Mouse (Mus musculus): ENCODE data around the gene Ctnnb1.

The Ctnnb1 gene

DNA sequence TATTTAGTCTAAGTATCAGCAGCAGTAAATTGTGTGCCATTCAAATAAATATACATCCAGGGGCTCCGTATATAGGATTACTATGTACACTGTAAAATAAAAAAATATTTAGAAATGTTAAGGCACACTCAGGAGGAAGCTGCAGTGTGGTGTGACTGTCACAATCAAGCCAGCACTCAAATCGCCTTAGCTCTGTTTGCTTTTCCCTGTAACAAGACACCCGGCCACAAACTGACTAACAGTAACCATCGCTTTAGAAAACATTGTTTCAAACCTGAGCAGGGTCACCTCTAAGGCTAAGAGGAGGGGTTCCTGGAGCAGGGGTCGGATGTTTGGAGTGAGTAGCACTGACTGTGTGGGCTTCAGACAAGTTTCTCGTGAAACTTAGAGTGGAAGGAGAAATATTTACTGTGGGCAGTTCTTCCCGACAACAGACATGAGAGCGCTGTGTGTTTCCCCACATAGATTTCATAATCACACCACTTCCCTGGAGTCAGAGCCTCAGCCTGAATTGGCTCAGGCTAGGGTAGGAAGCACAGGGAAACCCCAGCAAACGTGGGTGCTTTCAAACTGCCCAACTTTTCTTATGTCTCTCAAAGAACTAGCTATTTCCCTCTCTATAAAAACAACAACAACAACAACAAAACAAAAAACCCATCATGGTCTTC, 1.9 kb upstream of the Ctnnb1 start:
- DNase-seq (ENCODE audit: low spot score in 2 of 2): no peak

DNA sequence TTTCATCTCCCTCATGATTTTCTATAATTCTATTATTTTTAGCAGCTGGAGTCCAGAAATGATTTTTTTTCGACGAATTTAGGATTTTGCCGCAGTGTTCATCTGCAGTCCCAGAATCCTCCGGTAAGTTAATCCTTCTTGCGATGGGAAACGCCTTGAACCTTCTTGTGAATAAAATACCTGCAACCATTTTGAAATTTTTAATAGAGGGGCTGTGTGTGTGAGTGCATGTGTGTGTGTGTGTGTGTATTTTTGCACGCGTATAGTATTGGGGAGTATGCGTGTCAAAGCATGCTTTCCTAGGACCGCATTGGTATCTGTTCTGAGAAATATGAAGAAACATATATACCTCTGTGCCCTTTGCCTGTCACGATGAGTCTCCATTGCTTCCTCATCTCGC, 1.0 kb downstream of the Ctnnb1 start:
- no peak for DNase-seq (ENCODE audit: low spot score in 2 of 2)

DNA sequence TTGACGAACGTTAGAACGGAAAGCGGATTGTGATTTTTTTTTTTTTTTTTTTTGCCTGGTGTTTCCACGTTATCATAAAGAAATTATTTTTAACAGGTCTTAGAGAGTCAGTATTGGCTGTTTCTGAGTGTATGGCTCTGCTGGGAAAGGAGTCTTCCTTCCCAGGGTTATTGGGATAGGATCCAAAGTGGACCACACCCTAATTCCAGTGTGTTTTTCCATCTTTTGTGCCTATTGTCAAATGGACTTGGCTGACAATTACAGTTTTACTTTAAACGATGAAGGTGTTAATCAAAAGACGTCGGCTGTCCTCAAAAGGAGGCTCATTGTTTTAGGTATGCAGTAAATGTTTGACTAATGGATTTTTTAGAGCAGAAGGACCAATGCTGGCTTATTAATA, 1.8 kb downstream of the Ctnnb1 start:
- DNase-seq (ENCODE audit: low spot score in 2 of 2): no peak

DNA sequence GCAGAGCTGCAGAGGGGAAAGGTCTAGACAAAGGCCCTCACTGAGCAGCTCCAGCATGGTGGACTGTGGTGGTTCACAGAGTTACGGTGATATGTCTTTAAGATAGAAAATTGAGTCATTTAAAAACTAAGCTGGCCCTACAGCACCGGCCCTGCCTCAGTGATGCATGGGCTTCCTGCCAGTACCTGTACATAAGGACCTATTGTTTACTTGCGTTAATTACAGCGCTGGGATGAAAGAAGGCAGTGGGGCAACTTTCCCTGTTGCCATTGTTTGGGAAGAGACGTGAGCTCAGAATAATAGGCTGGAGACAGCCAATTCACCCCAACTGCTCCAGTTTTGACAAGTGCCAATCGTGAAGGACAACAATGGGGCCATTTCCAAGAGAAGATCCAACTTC, 3.4 kb downstream of the Ctnnb1 start:
- no peak for DNase-seq (ENCODE audit: low spot score in 2 of 2)

DNA sequence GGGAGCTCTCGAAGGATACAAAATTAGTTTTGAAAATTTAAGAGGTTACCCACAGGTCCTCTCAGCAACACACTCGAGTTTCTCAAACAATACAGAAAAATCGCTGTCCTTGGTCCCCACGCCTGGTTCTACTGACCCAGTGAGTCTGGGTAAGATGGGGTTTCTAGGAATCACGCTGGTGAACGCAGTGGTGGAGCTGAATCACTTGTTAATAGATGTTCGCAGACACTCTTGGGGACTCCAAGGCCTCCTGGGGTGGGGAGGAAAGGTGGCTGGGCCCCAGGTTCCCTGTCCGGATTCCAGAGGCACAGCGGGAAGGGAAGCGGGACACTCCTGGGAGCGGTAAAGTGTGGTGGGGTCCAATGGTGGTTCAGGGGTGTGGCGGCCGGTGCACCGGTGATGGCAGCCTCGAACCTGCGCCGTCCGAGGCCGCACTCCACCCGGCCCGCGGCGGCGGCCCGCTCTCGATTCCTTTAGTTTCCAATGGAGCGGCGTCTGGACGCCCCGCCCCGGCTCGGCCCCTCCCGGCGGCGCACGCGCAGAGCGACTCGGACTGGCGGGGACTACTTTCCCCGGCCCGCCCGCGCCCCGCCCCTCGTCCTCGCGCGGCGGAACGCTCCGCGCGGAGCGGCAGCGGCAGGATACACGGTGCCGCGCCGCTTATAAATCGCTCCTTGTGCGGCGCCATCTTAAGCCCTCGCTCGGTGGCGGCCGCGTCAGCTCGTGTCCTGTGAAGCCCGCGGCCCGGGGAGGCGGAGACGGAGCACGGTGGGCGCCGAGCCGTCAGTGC, 4.0 kb downstream of the Ctnnb1 start:
- DNase-seq (ENCODE audit: low spot score in 2 of 2): peak; percentile 92 to 95

DNA sequence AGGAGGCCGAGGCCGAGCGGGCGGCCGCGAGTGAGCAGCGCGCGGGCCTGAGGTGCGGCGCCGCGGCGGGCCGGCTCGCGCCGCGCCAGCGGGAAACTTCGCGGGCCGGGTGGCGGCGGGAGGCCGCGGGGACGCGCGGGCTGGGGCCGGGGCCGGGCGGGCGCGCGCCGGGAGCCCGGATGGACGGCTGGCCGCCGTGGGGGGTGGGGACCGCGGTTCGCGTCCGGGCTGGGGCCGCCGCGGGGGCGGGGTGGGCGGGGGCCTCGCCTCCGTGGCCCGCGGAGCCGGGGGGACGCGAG, 4.5 kb downstream of the Ctnnb1 start:
- no peak for DNase-seq (ENCODE audit: low spot score in 2 of 2)

DNA sequence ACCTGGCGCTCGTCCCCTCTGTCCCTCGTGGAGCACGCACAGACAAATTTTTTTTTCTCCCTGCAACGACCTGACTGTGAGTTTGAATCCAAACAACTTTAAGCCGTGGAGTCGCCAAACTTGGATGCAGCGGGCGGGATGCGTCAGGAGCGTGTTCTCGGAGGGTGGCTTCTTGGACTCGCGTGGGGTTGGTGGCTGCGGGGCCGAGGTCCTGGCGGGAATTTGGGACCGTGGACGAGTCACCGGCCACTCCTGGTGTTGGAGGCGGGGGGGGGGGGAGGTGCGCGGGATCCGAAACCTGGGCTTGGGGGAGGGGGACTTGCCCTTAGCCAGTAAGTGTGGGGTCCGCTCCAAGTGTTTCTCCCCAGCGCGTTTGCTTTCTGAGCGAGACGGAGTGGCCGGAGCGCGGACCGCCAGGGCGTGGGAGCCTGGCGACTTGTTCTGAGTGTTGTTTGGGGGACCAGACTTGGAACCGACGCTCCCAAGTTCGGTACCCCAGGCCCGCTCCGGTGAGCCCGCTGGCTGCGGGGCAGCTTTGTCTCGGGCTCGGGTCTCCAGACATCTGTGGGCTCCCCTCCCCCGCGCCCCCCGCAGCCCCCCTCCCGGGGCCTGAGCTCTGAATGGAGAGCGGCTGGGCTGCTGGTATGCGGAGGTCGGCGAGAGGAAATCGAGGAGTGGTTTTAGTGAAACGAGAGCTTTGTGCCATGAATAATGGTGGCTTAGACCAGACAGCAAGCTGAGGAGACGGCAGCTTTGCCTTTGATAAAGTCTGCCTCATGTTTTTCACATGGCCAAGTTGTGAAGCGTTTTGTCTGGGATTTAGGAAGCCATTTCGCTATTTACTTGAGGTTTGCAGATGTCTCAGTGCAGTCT, 5.1 kb downstream of the Ctnnb1 start:
- peak; percentile 16 to 47 for DNase-seq (ENCODE audit: low spot score in 2 of 2)

DNA sequence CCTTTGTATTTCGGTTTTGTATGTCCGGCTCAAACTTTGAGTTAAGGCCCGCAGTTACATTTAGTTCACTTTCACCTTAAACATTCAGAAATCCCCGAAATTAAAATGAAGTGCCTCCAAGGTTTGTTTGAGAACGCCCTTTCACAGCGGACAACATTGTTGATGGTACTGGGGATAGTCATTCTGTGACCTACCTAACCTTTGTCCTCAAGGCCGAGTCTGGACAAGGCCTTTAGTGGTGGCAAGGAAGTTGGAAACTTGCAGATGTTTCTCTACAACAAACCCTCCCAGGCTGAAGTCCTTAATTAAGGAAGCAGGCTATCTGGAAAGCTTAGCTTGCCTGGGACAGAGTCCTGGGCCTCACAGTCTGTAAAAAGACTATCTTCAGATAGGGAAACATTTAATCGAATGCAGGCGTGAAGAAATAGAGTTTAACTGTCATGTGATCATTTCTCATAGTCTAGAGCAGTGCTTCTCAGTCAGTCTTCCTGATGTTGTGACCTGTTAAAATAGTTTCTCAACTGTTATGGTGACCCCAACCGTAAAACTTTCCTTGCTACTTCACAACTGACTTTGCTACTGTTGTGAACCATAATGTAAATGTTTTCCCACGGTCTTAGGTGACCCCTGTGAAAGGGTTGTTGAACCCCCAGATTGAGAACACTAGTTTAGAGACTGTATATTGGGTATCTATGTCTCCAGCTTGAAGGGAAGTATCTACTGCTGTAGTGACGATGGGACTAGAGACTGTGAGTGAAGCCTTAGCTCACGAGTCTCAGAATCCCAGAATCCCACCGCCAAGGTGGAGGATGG, 6.0 kb downstream of the Ctnnb1 start:
- no peak for DNase-seq (ENCODE audit: low spot score in 2 of 2)

DNA sequence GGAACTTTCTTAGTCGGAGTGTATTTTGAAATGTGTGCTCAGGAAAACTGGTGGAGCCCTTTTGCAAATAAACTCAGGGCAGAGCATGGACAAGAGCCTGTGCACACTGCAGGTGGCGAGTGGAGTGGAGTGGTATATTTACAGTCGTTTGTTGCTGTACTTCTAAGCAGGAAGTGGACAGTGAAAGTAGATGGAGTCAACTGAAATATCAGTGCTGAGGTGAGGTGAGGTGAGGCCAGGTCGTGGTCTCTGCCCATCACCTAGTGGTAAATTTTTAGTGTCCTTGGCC, 6.6 kb downstream of the Ctnnb1 start:
- DNase-seq (ENCODE audit: low spot score in 2 of 2): no peak

DNA sequence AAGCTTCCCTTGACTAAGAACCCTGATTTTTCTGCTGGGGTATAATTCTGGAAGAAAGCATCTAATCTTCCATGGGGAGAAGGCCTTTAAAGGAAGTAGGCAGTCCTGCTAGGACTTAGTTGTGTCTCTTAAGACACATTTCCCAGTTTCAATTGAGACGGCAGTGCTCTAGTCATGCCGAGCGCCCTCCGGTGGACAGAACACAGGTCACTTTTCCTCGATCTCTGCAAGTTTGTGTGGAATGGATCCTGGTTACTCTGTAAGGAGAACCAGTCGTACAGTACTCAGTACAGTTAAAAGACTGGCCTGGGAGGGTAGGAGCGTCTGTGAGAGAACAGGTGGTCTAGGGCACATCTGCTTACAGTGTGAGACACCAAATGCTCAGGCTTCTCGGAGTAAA, 7.3 kb downstream of the Ctnnb1 start:
- DNase-seq (ENCODE audit: low spot score in 2 of 2): no peak

DNA sequence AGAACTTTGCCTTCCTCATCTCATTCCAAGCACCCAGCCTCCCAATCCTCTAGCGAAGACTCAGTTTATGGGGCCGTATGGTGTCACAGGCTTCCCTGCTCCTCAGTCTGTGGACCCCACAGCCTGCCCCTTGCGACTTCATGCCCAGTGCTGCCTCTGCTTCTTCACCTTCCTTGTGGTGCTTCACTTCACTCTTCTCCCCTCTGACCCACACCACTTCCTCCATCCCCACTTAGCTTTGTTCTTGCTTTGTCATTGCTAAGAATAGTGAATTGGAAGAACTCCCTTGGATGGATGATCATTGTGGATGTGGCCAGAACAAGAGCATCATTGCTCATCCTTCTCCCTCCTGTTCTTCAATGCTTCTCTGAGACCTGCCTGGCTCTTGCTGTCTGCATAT, 11.8 kb downstream of the Ctnnb1 start:
- no peak for DNase-seq (ENCODE audit: low spot score in 2 of 2)

DNA sequence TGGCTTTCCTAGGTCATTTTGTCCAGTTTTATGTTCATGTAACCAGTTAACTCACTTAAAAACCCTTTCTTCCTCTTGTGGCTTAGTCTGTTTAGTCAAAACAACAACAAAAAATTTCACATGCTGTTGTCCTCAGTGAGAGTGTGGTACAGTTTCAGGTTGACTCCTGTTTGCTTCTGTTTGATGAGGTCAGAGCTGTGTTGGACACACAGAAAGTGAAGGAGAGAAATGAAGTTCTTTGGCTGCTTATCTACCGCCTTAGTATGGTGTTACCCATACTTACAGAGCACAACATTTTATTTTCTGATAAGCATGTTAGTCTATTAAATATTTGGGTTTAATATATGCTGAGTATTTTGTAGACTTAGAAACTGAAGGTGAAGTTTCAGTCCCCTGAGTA, 14.7 kb downstream of the Ctnnb1 start:
- DNase-seq (ENCODE audit: low spot score in 2 of 2): no peak

DNA sequence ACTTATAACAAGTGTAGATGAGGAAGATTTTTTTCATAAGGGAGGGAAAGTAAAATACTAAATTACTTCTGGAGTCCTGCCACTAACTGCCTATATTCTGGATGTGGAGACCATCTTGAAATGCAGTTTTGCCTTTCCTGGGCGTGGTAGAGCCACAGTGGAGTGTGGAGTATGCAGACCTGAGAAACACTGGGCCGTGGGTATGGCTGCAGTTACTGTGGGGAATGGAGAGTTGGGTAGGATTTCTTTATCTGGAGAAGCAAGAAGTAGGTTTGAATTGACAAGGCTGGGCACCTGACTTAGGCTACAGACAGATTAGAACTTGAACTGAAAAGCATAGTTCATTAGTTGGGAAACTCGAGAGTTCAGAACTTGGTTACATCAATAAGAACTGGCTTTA, 15.2 kb downstream of the Ctnnb1 start:
- no peak for DNase-seq (ENCODE audit: low spot score in 2 of 2)

DNA sequence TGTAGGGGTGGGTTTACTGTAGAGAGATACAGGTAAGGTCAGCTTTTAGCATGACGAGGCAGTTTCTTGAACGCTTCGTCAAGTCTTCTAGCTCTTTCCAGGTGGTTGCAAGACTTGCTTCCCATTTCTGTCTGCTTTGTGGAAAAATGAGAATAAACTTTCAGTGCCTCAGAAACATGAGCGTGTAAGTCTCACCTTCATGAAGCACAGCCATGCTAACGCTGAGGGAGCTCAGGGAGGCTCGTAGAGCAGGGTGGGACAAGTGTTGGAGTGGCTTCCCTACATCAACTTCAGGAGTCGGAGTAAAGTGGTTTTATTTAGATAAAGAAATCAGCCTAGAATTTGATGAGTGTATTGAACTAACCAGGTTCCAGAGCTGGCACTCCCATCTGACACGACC, 17.1 kb downstream of the Ctnnb1 start:
- no peak for DNase-seq (ENCODE audit: low spot score in 2 of 2)

DNA sequence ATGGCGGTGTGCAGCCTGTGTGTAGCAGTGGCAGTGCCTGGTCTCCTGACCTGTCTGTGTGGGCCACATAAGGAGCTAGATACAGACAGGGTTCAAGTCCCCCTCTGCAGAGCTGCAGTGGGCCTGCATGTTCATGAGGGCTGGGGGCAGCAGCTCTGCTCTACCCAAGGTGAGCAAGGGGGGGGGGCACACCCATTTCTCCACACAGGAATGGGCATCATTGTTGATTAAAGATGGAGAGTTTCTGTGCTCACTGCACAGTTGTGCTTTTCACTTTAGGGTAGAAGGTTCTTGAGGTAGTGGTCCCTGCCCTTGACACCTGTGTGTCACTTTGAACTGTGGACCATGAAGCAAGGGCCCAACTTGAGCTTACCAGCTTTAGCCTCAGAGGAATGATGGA, 19.8 kb downstream of the Ctnnb1 start:
- DNase-seq (ENCODE audit: low spot score in 2 of 2): no peak

DNA sequence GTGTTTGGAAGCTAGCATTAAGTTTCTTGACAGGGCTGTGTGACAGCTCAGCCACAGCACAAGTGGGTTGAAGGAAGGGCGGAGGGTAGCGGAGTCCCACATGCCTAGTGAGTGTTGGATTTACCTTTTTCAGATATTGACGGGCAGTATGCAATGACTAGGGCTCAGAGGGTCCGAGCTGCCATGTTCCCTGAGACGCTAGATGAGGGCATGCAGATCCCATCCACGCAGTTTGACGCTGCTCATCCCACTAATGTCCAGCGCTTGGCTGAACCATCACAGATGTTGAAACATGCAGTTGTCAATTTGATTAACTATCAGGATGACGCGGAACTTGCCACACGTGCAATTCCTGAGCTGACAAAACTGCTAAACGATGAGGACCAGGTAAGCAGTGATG, 21.7 kb downstream of the Ctnnb1 start:
- DNase-seq (ENCODE audit: low spot score in 2 of 2): no peak

DNA sequence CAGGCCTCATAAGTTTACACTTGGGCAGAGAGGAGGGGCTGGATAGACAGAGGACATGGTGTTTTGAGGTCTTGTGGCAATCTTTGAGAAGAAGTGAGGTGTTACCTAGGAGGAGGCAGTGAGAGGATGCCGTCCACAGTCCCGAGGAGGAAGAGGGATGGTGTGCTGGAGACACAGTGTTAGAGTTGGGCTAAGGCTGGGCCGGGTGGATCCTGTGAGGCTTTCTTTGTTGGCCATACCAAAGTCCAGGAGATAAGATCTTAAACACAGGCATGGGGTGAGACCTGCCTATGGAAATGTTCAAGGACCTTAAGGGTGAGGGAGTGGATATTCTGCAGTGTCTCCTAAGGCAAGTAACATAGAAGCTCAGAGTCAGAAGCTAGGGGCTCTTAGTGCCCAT, 22.9 kb downstream of the Ctnnb1 start:
- no peak for DNase-seq (ENCODE audit: low spot score in 2 of 2)

DNA sequence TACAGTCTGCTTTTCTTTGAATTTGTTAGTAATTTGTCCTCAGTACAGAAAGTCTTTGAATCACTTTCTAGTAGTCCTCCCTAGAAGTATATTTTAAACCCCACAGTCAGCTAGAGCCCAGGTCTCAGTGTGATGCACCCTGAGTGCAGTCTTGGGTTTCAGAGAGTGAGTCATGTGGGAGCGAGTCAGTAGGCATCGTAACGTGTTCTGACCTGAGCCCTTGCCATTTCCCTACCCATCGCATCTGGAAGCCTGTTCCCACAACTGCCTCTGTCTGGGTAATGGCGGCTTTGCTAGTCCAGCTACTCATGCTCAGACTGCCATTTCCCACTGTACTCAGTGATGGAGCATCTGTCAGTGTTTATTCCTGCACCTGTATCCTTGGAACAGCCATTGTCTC, 29.0 kb downstream of the Ctnnb1 start:
- no peak for DNase-seq (ENCODE audit: low spot score in 2 of 2)

DNA sequence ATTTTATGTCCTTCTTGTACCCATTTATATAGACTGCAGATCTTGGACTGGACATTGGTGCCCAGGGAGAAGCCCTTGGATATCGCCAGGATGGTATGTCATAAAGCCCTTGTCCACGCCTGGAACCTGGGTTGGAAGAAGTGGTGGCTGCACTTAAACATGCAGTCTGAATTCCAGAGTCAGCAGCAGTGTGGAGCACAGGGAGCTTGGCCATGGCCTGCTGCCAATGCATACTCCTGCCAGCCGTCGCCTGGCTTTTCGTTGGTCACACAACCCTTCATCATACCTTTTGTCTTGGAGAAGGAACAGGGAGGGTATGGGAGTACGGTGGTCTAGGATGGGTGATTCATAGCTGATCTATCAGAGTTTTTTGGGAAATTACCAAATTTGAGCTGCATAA, 29.5 kb downstream of the Ctnnb1 start:
- DNase-seq (ENCODE audit: low spot score in 2 of 2): no peak

DNA sequence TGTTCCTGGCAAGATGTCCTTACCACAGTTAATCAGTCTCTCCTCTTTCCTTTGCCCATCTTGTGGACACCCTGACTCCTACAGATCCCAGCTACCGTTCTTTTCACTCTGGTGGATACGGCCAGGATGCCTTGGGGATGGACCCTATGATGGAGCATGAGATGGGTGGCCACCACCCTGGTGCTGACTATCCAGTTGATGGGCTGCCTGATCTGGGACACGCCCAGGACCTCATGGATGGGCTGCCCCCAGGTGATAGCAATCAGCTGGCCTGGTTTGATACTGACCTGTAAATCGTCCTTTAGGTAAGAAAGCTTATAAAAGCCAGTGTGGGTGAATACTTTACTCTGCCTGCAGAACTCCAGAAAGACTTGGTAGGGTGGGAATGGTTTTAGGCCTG, 30.2 kb downstream of the Ctnnb1 start:
- DNase-seq (ENCODE audit: low spot score in 2 of 2): no peak

DNA sequence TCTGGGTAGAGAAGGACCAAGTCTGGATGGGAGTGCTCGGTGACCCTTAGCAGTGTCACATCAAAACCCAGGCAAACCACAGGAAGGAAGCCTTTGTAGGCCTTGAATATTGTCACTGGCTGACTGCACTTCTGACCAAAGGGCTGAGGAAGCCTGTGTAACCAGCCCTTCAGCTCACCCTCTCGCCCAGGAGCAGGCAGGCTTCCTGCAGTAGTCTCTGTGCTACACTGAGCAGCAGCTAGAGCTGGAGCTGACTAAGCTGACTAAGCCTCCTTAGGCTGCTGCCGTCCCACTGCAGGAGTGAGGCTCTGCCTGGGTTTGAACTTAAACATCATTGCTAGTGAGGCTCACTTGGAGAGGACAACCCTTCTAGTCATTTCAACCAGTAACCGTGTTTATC, 31.6 kb downstream of the Ctnnb1 start:
- DNase-seq (ENCODE audit: low spot score in 2 of 2): no peak

DNA sequence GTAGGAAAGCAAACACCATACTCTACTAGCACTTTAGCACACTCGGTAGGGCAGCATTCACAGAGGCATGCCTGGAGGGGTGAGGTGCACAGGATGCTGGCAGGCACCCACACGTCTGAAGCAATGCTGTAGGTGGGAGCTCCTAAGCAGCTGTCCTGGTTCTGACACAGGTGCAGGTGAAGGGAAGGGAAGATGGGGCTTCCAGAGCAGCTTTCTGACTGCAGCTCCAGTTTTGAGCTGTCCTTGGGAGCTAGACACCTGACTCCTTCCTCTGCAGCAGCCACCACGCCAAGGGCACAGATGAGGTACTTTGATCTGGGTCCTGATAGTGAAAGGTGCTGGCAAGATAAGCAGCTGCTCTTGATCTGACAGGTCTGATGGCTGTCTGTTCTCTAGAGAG, 32.5 kb downstream of the Ctnnb1 start:
- DNase-seq (ENCODE audit: low spot score in 2 of 2): no peak

Data from urinary bladder, adult 18-20 months (tissue).